Mouse (Mus musculus): ENCODE results near the gene Ankle1. TPM values are rescaled to one million over a fixed set of nuclear protein-coding genes. Genes with fewer than 3 reads are reported as not detected.

The Ankle1 gene
- polyA plus RNA-seq, 1 experiment: 5.7 TPM

DNA sequence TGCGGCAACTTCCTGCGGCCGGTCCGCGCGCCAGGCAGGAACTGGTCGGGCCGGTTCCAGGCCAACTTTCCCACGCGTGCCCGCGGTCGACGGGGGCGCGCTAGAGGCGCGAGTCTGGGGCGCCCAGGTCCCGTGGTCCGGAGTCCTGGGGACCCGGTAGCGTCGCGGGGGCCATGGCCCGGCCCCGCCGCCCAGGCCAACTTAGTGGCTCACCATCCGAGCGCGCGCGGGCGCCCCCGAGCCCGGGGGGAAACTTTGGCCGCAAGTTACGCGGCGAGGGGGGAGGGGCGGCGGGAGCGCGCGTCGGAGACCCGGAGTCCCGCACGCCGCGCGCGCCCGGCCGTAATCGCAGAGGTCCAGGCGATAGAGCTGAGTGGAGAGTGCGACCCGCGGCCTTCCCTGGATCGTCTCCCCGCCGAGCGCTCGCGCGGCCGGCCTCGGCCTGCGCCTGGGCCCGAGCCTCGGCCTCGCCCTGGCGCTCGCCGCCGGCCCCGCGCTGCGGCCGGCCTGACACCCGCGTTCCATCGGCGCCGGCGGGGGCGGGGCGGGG, 24.3 kb upstream of the Ankle1 start, which contains the start of gene Nr2f6:
Gene Nr2f6, minus strand, starts transcription at position 540 of the 550 bp plus-strand sequence.
- Histone ChIP-seq H3K4me1 (ENCODE audit: control insufficient read depth, insufficient read depth, low read length) (peaks cover 5% of the 10 kb centered on the region), H3K4me3 (ENCODE audit: insufficient read depth, low read length) (peak within 1 kb of the TSS; percentile 90), H3K27ac (ENCODE audit: insufficient read depth, low read length) (peak within 1 kb of the TSS; percentile 93)
- TF ChIP-seq POLR2A (IDR thresholded peaks at IDR 0.05; ENCODE audit: low read depth, low read length) (peak; percentile 14), CTCF (IDR thresholded peaks at IDR 0.05; ENCODE audit: borderline replicate concordance, insufficient read depth, low read length) (no peak)

DNA sequence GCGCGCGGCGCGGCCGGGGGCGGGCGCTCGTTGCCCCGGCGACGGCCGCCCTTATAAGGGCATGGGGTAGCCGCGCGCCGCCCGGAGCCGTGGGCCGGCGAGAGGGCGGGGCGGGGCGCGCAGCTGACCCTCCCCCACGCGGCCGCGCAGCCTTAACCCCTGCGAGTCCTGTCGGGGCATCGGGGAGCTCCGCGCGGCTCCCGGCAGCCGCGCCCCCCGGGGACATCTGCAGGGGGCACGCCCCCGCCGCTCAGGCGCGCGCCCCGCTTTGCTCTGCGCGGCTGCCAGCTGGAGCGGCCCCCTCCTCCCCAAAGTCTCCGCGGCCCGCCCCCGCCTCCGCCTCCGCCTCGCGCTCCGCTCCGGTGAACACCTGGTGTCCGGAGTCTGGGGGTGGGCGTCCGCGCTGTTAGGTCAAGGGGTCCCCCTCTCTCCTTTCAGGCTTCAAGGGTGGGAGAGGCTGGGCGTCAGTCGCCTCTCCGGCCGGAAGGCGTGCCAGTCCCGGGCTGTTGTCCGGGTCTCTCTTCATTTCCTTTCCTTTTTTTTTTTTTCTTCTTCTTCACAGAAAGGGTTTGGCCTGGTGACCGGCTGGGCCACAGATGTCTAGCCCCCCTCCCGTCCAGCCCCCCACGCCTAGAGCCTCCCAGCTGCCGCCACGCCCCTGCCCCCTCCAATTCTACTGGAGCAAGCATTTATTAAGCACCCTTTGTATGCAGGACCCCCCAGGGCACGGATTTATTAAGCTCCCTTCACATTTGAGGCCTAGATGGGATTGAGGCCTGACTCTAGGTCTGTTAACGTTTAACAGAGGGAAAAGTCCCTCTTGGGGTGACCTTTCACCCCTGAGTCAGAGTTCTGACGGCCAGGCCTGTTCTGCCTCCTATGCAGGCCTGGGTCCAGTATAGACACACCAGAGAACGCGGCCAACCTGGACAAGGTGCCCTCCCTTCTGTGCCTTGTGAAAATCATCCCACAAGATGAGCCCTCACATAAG, 23.5 kb upstream of the Ankle1 start:
- Histone ChIP-seq H3K27ac (ENCODE audit: insufficient read depth, low read length) (peak overlapping the region; percentile 80), H3K4me1 (ENCODE audit: control insufficient read depth, insufficient read depth, low read length) (peaks cover 5% of the 10 kb centered on the region), H3K4me3 (ENCODE audit: insufficient read depth, low read length) (peak overlapping the region; percentile 40)
- TF ChIP-seq CTCF (IDR thresholded peaks at IDR 0.05; ENCODE audit: borderline replicate concordance, insufficient read depth, low read length): no peak
- TF ChIP-seq POLR2A (IDR thresholded peaks at IDR 0.05; ENCODE audit: low read depth, low read length): no peak

DNA sequence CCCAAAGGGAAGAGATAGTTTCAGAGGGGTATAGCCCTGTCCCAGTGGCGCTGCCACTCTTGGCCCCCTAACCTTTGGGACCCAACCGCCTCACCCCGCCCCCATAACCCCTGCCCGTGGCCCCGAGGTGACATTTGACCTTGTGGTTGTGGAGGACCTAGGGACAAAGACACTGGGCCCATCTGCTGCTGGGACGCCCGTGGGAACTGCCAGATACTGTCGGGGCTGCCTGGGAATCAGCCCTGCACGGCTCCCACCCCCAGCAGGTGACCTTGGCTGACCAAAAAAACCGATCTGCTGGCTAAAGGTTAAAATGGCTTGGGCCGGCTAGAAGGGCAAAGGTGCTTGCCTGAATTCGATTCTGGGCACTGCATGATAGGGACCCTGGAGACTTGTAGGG, 22.4 kb upstream of the Ankle1 start:
- TF ChIP-seq CTCF (IDR thresholded peaks at IDR 0.05; ENCODE audit: borderline replicate concordance, insufficient read depth, low read length) (no peak), POLR2A (IDR thresholded peaks at IDR 0.05; ENCODE audit: low read depth, low read length) (no peak)
- Histone ChIP-seq H3K4me3 (ENCODE audit: insufficient read depth, low read length) (no peak overlapping the region), H3K4me1 (ENCODE audit: control insufficient read depth, insufficient read depth, low read length) (peaks cover 5% of the 10 kb centered on the region), H3K27ac (ENCODE audit: insufficient read depth, low read length) (no peak overlapping the region)

GRCm38 (mm10) chr8:71383860-71384259, 21.9 kb upstream of the Ankle1 start:
- Histone ChIP-seq H3K4me3 (ENCODE audit: insufficient read depth, low read length) (no peak overlapping the region), H3K4me1 (ENCODE audit: control insufficient read depth, insufficient read depth, low read length) (peaks cover 5% of the 10 kb centered on the region), H3K27ac (ENCODE audit: insufficient read depth, low read length) (no peak overlapping the region)
- no peak for TF ChIP-seq CTCF (IDR thresholded peaks at IDR 0.05; ENCODE audit: borderline replicate concordance, insufficient read depth, low read length)
- TF ChIP-seq POLR2A (IDR thresholded peaks at IDR 0.05; ENCODE audit: low read depth, low read length): no peak

- Histone ChIP-seq H3K4me1 (ENCODE audit: control insufficient read depth, insufficient read depth, low read length) (peaks cover 5% of the 10 kb centered on the region), H3K27ac (ENCODE audit: insufficient read depth, low read length) (no peak overlapping the region), H3K4me3 (ENCODE audit: insufficient read depth, low read length) (no peak overlapping the region)
- TF ChIP-seq CTCF (IDR thresholded peaks at IDR 0.05; ENCODE audit: borderline replicate concordance, insufficient read depth, low read length): no peak
- no peak for TF ChIP-seq POLR2A (IDR thresholded peaks at IDR 0.05; ENCODE audit: low read depth, low read length)
These were observed 20.5 kb upstream of the Ankle1 start for GRCm38 (mm10) chr8:71385212-71385835.

DNA sequence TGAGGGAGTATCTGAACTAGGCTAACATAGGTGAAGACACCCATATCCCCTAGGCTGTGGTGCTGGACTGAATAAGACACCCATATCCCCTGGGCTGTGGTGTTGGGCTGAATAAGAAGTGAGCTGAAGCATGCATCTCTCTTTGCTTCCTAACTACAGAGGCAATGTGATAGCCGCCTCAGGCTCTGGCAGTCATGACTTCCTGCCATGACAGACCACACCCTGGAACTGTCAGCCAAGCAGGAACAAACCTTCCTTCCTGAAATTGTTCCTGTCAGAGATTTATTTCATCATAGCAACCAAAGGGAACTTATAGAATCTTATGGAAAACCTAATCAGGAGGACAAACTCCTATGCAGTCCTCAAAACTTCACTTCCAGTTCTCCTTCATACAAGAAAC, 17.5 kb upstream of the Ankle1 start:
- Histone ChIP-seq H3K4me1 (ENCODE audit: control insufficient read depth, insufficient read depth, low read length) (no peaks in the 10 kb centered on the region), H3K4me3 (ENCODE audit: insufficient read depth, low read length) (no peak overlapping the region), H3K27ac (ENCODE audit: insufficient read depth, low read length) (no peak overlapping the region)
- TF ChIP-seq CTCF (IDR thresholded peaks at IDR 0.05; ENCODE audit: borderline replicate concordance, insufficient read depth, low read length) (no peak), POLR2A (IDR thresholded peaks at IDR 0.05; ENCODE audit: low read depth, low read length) (no peak)

GRCm38 (mm10) chr8:71391696-71392095, 14.1 kb upstream of the Ankle1 start:
- no peak overlapping the region for H3K27ac ChIP-seq (ENCODE audit: insufficient read depth, low read length)
- no peaks in the 10 kb centered on the region for H3K4me1 ChIP-seq (ENCODE audit: control insufficient read depth, insufficient read depth, low read length)
- H3K4me3 ChIP-seq (ENCODE audit: insufficient read depth, low read length): no peak overlapping the region
- TF ChIP-seq CTCF (IDR thresholded peaks at IDR 0.05; ENCODE audit: borderline replicate concordance, insufficient read depth, low read length) (no peak), POLR2A (IDR thresholded peaks at IDR 0.05; ENCODE audit: low read depth, low read length) (no peak)

DNA sequence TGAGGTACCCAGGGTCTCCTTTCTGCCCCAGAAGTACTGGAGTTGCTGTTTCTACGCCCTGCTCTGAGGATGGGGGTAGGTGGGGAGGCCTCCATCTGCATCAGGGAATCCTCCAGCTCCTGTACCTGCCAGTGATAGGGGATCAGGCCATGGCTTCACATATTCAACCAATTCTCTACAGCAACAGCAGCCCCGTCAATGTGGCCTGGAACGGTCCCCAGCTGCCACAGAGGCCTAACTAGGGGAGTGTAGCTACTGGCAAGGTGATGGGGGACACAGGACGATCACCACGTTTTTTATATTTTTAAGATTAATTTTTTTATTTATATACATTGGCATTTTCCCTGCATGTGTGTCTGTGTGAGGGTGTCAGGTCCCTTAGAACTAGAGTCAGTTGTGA, 13.4 kb upstream of the Ankle1 start:
- H3K4me1 ChIP-seq (ENCODE audit: control insufficient read depth, insufficient read depth, low read length): peaks cover under 1% of the 10 kb centered on the region; the same call in 1 of the 2 replicates
- H3K4me3 ChIP-seq (ENCODE audit: insufficient read depth, low read length): no peak overlapping the region
- TF ChIP-seq POLR2A (IDR thresholded peaks at IDR 0.05; ENCODE audit: low read depth, low read length) (no peak), CTCF (IDR thresholded peaks at IDR 0.05; ENCODE audit: borderline replicate concordance, insufficient read depth, low read length) (no peak)
- no peak overlapping the region for H3K27ac ChIP-seq (ENCODE audit: insufficient read depth, low read length)

- peaks cover 4% of the 10 kb centered on the region; the same call in 1 of the 2 replicates for H3K4me1 ChIP-seq (ENCODE audit: control insufficient read depth, insufficient read depth, low read length)
- TF ChIP-seq CTCF (IDR thresholded peaks at IDR 0.05; ENCODE audit: borderline replicate concordance, insufficient read depth, low read length) (no peak), POLR2A (IDR thresholded peaks at IDR 0.05; ENCODE audit: low read depth, low read length) (no peak)
- H3K4me3 ChIP-seq (ENCODE audit: insufficient read depth, low read length): no peak overlapping the region
- no peak overlapping the region for H3K27ac ChIP-seq (ENCODE audit: insufficient read depth, low read length)
These were observed 12.9 kb upstream of the Ankle1 start for GRCm38 (mm10) chr8:71392871-71393270.
